Mouse (Mus musculus) spleen, adult 2 months (tissue): ENCODE data around the gene Pdzd7.

Experiments used
- CTCF ChIP-seq: fragments of 200-500 bp; IDR thresholded peaks from 2 replicates; pipeline ENCODE4 v1.5.1; 2011; ENCODE audit warnings: mild to moderate bottlenecking, inconsistent platforms; ENCODE audit not compliant: insufficient read depth, insufficient read length, insufficient replicate concordance; ENCODE audit errors: extremely low read depth
- POLR2A ChIP-seq: fragments of 200-500 bp; IDR thresholded peaks from 2 replicates; pipeline ENCODE4 v1.6.1; 2011; ENCODE audit warnings: low read depth, low read length, inconsistent platforms

- TF ChIP-seq POLR2A (no peak), CTCF (no peak)
Observed at GRCm38 (mm10) chr19:45015518-45016281, 29.8 kb downstream of the Pdzd7 start.
